Mouse (Mus musculus): ENCODE measurements around the gene Gan.

- TF ChIP-seq CTCF (IDR thresholded peaks at IDR 0.05), result no peak
- TF ChIP-seq EP300 (IDR thresholded peaks at IDR 0.05), result no peak
Measured at GRCm38 (mm10) chr8:117200346-117200745, 42.4 kb downstream of the Gan start.

All from lung, postnatal 0 days (tissue).